Mouse (Mus musculus): Measurements from ENCODE around the gene Tet3. TPM values are rescaled to one million over a fixed set of nuclear protein-coding genes. Genes with fewer than 3 reads are reported as not detected.

The Tet3 gene
- polyA plus RNA-seq, 1 experiment: 0.77 TPM

- Histone ChIP-seq H3K4me3 (replicated peaks) (no peak overlapping the region), H3K9me3 (ENCODE audit: control insufficient read depth, low read length) (no peaks in the 10 kb centered on the region), H3K27me3 (ENCODE audit: control insufficient read depth) (no peaks in the 10 kb centered on the region), H3K36me3 (ENCODE audit: control insufficient read depth) (peaks cover 55% of the 10 kb centered on the region), H3K4me1 (ENCODE audit: control insufficient read depth) (no peaks in the 10 kb centered on the region)
- TF ChIP-seq GATA1 (IDR thresholded peaks at IDR 0.05; ENCODE audit: low read length) (no peak), TAL1 (IDR thresholded peaks at IDR 0.05; ENCODE audit: low read length) (no peak)
Measured at GRCm38 (mm10) chr6:83480019-83480655, 21.3 kb upstream of the Tet3 start.

DNA sequence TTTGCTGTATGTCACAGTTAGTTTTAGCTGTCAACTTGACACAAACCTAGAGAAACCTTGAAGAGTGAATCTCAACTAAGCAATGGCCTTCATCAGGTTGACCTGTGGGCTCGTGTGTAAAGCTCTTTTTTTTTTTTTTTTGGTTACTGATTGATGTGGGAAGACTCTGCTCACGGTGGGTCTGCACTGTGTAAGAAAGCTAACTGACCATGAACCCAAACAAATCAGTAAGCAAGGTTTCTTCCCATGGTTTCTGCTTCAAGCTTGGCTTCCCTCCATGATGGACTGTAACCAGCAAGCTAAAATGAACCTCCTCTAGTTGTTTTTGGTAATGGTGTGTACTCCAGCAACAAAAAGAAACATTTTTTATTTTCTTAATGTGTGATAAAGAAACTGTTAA is 20.3 kb upstream of the Tet3 start:
- no peaks in the 10 kb centered on the region for H3K4me1 ChIP-seq (ENCODE audit: control insufficient read depth)
- TF ChIP-seq TAL1 (IDR thresholded peaks at IDR 0.05; ENCODE audit: low read length) (no peak), GATA1 (IDR thresholded peaks at IDR 0.05; ENCODE audit: low read length) (no peak)
- H3K4me3 ChIP-seq (replicated peaks): no peak overlapping the region
- H3K9me3 ChIP-seq (ENCODE audit: control insufficient read depth, low read length): no peaks in the 10 kb centered on the region
- peaks cover 47% of the 10 kb centered on the region for H3K36me3 ChIP-seq (ENCODE audit: control insufficient read depth)
- H3K27me3 ChIP-seq (ENCODE audit: control insufficient read depth): no peaks in the 10 kb centered on the region; the same call in 1 of the 2 replicates

- H3K4me3 ChIP-seq (replicated peaks): no peak overlapping the region
- H3K27me3 ChIP-seq (ENCODE audit: control insufficient read depth): no peaks in the 10 kb centered on the region; the same call in 1 of the 2 replicates
- H3K36me3 ChIP-seq (ENCODE audit: control insufficient read depth): peaks cover 41% of the 10 kb centered on the region
- H3K4me1 ChIP-seq (ENCODE audit: control insufficient read depth): no peaks in the 10 kb centered on the region
- TF ChIP-seq GATA1 (IDR thresholded peaks at IDR 0.05; ENCODE audit: low read length) (no peak), TAL1 (IDR thresholded peaks at IDR 0.05; ENCODE audit: low read length) (no peak)
- no peaks in the 10 kb centered on the region for H3K9me3 ChIP-seq (ENCODE audit: control insufficient read depth, low read length)
Measured at GRCm38 (mm10) chr6:83478628-83479027, 19.7 kb upstream of the Tet3 start.

GRCm38 (mm10) chr6:83478217-83478616 is 19.3 kb upstream of the Tet3 start:
- Histone ChIP-seq H3K27me3 (ENCODE audit: control insufficient read depth) (peaks cover 2% of the 10 kb centered on the region; the same call in 1 of the 2 replicates), H3K36me3 (ENCODE audit: control insufficient read depth) (peaks cover 41% of the 10 kb centered on the region), H3K4me1 (ENCODE audit: control insufficient read depth) (no peaks in the 10 kb centered on the region), H3K9me3 (ENCODE audit: control insufficient read depth, low read length) (no peaks in the 10 kb centered on the region), H3K4me3 (replicated peaks) (no peak overlapping the region)
- TF ChIP-seq TAL1 (IDR thresholded peaks at IDR 0.05; ENCODE audit: low read length) (no peak), GATA1 (IDR thresholded peaks at IDR 0.05; ENCODE audit: low read length) (no peak)

DNA sequence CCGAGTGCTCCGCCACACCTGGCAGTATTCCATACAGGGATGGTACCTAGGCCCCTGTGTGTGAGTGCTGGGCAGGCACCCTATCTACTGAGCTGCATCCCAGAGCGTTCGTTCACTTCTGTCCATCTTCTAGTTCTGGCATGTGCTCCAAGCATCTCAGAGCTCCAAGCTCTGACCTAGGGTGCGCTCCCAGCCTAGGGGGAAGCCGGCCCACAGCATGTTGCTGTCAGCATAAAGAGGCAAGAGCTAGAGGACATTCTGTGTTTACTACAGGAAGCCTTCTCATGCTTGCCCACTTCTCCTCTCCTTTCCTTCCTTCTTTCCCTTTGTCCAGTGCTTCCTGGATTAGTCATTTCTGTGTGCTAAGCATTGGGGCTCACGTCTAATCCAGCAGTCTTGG is 16.5 kb upstream of the Tet3 start:
- Histone ChIP-seq H3K4me1 (ENCODE audit: control insufficient read depth) (no peaks in the 10 kb centered on the region), H3K36me3 (ENCODE audit: control insufficient read depth) (peaks cover 15% of the 10 kb centered on the region), H3K4me3 (replicated peaks) (no peak overlapping the region), H3K27me3 (ENCODE audit: control insufficient read depth) (peaks cover 2% of the 10 kb centered on the region; the same call in 1 of the 2 replicates), H3K9me3 (ENCODE audit: control insufficient read depth, low read length) (no peaks in the 10 kb centered on the region)
- no peak for TF ChIP-seq GATA1 (IDR thresholded peaks at IDR 0.05; ENCODE audit: low read length)
- TF ChIP-seq TAL1 (IDR thresholded peaks at IDR 0.05; ENCODE audit: low read length): no peak

DNA sequence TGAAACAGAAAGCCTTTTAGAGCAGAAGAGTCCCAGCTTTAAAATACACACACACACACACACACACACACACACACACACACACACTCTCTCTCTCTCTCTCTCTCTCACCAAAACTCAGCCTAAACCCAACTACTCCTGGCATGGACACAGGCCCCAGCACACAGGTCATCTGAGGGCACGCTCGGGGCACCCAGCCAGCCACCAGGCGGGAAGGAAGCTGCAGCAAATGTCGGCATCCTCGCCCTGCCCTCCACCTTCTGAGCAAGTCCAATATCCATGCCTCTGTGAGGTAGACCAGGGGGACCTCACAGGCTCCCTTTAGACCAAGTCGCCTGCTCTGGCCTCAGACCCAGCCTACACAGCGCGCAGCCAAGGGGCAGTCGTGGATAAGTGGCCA is 14.4 kb upstream of the Tet3 start:
- TF ChIP-seq TAL1 (IDR thresholded peaks at IDR 0.05; ENCODE audit: low read length): no peak
- TF ChIP-seq GATA1 (IDR thresholded peaks at IDR 0.05; ENCODE audit: low read length): no peak
- Histone ChIP-seq H3K36me3 (ENCODE audit: control insufficient read depth) (no peaks in the 10 kb centered on the region), H3K4me1 (ENCODE audit: control insufficient read depth) (no peaks in the 10 kb centered on the region), H3K27me3 (ENCODE audit: control insufficient read depth) (peaks cover 2% of the 10 kb centered on the region; the same call in 1 of the 2 replicates), H3K4me3 (replicated peaks) (no peak overlapping the region), H3K9me3 (ENCODE audit: control insufficient read depth, low read length) (no peaks in the 10 kb centered on the region)

GRCm38 (mm10) chr6:83471739-83472138 is 12.9 kb upstream of the Tet3 start:
- Histone ChIP-seq H3K9me3 (ENCODE audit: control insufficient read depth, low read length) (no peaks in the 10 kb centered on the region), H3K4me1 (ENCODE audit: control insufficient read depth) (no peaks in the 10 kb centered on the region), H3K27me3 (ENCODE audit: control insufficient read depth) (peaks cover 2% of the 10 kb centered on the region; the same call in 1 of the 2 replicates), H3K36me3 (ENCODE audit: control insufficient read depth) (no peaks in the 10 kb centered on the region), H3K4me3 (replicated peaks) (no peak overlapping the region)
- TF ChIP-seq TAL1 (IDR thresholded peaks at IDR 0.05; ENCODE audit: low read length) (no peak), GATA1 (IDR thresholded peaks at IDR 0.05; ENCODE audit: low read length) (no peak)

GRCm38 (mm10) chr6:83464011-83464410 is 5.1 kb upstream of the Tet3 start:
- H3K27me3 ChIP-seq (ENCODE audit: control insufficient read depth): peaks cover 8% of the 10 kb centered on the region
- H3K4me3 ChIP-seq (replicated peaks): no peak overlapping the region
- H3K9me3 ChIP-seq (ENCODE audit: control insufficient read depth, low read length): no peaks in the 10 kb centered on the region
- no peaks in the 10 kb centered on the region for H3K36me3 ChIP-seq (ENCODE audit: control insufficient read depth)
- TF ChIP-seq TAL1 (IDR thresholded peaks at IDR 0.05; ENCODE audit: low read length) (no peak), GATA1 (IDR thresholded peaks at IDR 0.05; ENCODE audit: low read length) (no peak)
- H3K4me1 ChIP-seq (ENCODE audit: control insufficient read depth): peaks cover 17% of the 10 kb centered on the region

DNA sequence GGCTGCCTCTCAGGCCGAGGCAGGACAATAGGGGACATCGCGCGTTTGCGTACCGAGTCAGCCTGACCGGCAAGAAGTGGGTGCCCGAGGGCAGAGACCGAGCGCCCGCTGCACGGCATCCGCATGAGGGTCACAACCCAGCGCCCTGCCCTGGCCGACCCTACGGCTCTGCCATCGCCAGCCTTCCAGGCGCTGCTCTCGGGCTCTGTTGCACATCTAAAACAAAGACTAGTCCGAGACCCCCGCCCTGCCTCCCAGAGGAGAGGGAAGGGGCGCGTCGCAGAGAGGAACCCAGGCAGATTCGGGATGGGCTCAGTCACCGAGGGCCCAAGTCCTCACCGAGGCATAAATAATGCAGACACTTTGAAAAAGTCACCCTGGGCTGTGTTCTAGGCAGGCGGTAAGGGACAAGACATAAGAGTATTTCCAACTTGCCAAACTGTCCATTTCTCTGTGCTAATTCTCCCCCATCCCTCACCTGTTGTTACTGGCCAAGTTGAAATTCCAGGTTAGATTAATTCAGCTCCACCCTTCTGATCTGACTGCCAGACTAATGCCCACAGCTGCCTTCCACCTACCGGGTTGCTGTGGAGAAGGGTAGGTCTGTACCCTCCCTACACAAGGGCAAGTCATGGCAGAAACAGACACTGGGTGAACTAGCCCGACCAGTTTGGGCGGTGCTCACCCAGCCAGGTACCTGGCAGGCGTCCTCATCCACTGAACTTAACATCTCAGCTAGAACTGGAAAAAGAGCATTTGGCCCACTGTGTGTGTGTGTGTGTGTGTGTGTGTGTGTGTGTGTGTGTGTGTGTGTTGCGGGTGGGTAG is 1.7 kb downstream of the Tet3 start:
- peak overlapping the region; percentile 68 for H3K4me3 ChIP-seq (replicated peaks)
- peaks cover 75% of the 10 kb centered on the region for H3K4me1 ChIP-seq (ENCODE audit: control insufficient read depth)

More for the DNA sequence above, 1.7 kb downstream of the Tet3 start:
- H3K9me3 ChIP-seq (ENCODE audit: control insufficient read depth, low read length): no peaks in the 10 kb centered on the region
- H3K27me3 ChIP-seq (ENCODE audit: control insufficient read depth): peaks cover 25% of the 10 kb centered on the region
- H3K36me3 ChIP-seq (ENCODE audit: control insufficient read depth): peaks cover 2% of the 10 kb centered on the region
- TF ChIP-seq TAL1 (IDR thresholded peaks at IDR 0.05; ENCODE audit: low read length) (no peak), GATA1 (IDR thresholded peaks at IDR 0.05; ENCODE audit: low read length) (no peak)
